Mouse (Mus musculus) kidney, postnatal 25 days (tissue): ENCODE measurements around the gene Map3k7.
A peak's percentile ranks its signal among the peaks of the same experiment; 100 is the strongest.

Experiments
- DNase-seq, 2 experiments: peaks; one replicate each; pipeline ENCODE4 v3.0.0; 2021; ENCODE audit warnings: mixed read lengths in 2 of 2

Map3k7 gene

GRCm38 (mm10) chr4:31963354-31964193 is at the start of gene Map3k7:
Gene Map3k7 (plus strand): TSS chr4:31964097.
- DNase-seq, result peak; percentile 96 to 97

GRCm38 (mm10) chr4:31915114-31915513 is 48.8 kb upstream of the Map3k7 start:
- no peak for DNase-seq

DNA sequence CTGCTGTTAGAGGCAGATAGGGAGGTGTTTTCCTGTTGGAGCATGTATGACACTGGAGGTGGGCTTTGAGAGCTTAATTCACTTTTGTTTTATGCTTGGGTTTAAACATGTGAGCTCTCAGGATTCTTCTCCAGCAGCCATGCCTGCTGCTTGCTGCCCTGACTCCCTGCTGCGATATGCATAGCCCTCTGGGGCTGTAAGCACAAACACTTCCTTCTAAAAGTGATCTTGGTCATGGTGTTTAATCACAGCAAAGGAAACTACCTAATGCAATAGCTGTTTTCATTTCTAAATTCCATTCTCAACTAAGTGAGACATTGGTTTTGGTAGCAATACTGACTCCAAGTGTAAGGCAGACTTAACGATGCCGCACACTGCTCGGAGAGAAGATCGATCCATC is 45.2 kb upstream of the Map3k7 start:
- DNase-seq, result no peak

DNA sequence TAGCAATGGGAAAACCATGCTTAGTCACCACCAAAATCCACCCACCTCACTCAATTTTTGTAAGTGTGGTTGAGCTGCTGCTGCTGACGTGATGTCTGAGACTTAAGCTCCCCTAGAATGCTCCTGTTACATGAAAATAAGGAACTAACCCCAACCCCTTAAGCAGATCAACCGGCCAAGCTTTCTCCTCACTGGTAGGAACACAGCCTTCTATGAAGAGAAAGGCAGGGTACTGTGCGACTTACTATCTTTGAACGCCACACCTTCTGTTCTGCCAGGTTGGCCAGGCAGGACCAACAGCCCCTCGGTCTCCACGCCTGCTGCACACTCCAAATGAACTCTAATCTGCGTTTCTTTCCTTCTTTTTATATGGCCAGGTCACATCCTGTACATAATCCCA is 41.7 kb upstream of the Map3k7 start:
- no peak for DNase-seq

- DNase-seq, result no peak
Observed at GRCm38 (mm10) chr4:31923437-31923836, 40.5 kb upstream of the Map3k7 start.

DNA sequence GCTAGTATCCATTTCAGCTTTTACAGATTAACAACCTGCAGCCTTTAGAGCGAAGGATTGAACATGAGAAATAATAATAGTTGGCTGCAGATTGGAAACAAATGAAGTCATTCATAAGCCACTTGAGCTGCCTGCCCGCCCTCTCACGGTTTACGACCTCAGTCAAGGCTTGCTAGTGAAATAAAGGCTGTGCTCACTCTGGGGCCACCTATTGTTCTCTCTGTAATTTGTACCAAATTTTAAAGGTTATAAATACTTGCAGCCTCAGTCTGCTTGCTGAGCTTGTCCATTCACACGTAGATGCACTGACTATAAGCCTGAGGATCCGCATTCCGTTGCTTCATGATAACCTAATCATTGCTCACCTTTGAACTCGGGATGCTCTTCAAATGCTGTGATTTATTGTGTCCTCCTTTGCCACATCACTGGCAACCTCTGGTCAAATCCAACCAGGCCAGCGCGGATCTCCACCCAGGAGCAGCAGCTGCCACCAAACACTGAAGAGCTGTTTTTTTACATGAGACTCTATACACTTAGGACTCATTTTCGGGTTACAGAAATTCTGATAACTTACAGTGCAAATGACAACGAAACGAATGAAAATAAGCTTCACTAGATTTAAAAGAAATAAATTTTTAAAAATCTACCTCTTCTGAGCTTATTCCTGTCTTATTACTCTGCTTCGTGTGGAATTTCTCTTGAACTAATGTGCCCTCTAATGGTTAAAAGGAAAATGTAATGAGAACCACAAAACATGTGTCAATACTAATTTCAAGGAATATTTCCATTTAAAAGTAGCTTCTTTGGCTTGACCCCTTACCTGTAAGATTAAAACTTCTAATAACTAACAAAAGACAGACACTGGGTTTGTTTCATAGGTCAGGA is 39.4 kb upstream of the Map3k7 start:
- no peak for DNase-seq

DNA sequence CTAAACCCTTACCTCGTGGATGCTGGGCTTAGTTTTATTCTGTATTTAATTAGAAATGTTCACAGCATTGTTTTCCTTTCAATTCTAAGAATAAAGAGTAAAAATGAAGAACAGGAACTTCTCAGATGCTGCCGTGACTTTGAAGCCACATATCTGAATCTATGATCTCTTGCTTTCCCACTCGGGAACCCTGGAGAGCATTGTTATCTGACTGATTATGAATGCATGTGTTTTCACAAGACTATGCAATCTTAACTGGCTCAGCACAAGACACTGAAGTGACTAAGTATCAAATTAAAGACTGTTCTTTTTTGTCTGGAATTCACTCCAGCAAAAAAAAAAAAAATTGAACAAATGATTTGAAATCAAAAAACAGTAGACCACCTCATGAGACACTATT is 30.7 kb upstream of the Map3k7 start:
- no peak for DNase-seq

- no peak for DNase-seq
Observed at GRCm38 (mm10) chr4:31935831-31936306, 28.0 kb upstream of the Map3k7 start.

- DNase-seq, result no peak
Observed at GRCm38 (mm10) chr4:31936358-31936757, 27.5 kb upstream of the Map3k7 start.

- DNase-seq, result no peak
Observed at GRCm38 (mm10) chr4:31936911-31937375, 27.0 kb upstream of the Map3k7 start.

- DNase-seq, result peak in 1 of 2 experiments; percentile 11
Observed at GRCm38 (mm10) chr4:31937376-31938281, 26.3 kb upstream of the Map3k7 start.

DNA sequence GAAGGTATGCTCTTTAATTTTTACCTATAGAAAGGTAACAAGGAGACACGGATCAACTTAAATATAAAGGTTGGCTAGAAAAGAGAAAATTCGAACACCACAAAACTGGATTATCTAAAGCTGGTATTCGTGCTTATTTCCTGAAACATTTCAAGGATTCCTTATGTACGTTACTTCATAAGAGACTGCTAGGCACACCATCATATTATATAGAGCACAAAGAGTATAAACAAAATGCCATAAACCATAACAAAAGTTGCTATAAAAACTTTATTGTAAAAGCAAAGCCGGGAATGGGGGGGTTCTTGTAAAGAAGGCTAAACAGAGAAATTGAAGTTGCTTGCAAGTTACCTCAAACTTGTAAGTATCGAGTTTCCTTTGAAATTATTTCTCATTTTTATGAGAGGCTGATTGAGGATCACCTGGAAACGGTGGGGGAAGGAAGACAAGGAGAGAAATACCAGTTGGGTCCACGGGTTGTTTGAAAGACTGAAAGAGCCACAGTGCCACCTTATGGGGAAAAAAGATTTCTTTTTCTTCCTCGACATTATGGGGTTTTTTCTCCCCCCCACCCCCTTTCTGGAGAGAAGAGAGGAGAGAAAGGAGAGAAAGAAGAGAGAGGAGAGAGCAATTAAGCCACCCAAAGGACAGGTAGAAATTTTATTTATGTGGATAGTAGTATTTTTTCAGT is 25.3 kb upstream of the Map3k7 start:
- DNase-seq, result peak in 1 of 2 experiments; percentile 35

GRCm38 (mm10) chr4:31941616-31942015 is 22.3 kb upstream of the Map3k7 start:
- DNase-seq, result peak in 1 of 2 experiments; percentile 6

GRCm38 (mm10) chr4:31943045-31943444 is 20.9 kb upstream of the Map3k7 start:
- no peak for DNase-seq

- peak in 1 of 2 experiments; percentile 3 for DNase-seq
Observed at GRCm38 (mm10) chr4:31964194-31964875, 438 bp downstream of the Map3k7 start.

DNA sequence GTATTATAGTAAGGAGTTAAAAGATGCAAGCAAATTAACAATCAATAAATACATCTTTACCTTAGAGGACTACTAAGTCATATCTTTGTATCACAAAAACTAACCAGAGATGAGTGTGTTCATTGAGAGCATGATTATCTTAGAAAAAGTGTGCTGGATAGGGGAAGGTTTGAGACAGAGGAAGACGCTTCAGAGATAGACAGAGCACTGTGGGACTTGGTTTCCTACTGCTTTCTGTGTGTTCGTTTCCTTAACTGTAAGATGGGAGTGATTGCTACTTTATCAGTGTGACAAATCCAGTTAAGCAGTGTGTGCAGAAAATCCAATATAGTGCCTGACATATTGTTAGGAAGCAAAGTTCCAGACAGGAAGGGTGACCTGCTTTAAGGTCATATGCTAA is 1.3 kb downstream of the Map3k7 start:
- no peak for DNase-seq

GRCm38 (mm10) chr4:31971437-31971836 is 7.5 kb downstream of the Map3k7 start:
- DNase-seq, result no peak

DNA sequence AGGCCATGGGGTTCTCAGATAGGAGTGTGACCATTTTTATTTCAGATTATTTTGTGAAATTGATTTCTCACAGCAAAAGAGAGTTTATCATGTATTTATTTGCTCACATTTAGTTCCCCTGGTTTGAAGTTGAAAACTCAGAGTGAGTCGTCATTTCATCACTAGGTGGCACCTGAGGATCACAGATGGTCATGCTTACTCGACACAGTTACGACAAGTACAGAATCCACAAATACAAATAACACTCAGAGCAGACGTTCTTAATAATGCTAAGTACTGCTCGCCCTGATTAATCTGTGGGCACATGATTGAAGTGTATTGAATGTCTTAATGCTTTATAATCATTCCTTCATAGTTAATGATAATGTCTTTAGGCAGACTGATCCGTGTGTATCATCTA is 8.3 kb downstream of the Map3k7 start:
- peak in 1 of 2 experiments; percentile 31 for DNase-seq

DNA sequence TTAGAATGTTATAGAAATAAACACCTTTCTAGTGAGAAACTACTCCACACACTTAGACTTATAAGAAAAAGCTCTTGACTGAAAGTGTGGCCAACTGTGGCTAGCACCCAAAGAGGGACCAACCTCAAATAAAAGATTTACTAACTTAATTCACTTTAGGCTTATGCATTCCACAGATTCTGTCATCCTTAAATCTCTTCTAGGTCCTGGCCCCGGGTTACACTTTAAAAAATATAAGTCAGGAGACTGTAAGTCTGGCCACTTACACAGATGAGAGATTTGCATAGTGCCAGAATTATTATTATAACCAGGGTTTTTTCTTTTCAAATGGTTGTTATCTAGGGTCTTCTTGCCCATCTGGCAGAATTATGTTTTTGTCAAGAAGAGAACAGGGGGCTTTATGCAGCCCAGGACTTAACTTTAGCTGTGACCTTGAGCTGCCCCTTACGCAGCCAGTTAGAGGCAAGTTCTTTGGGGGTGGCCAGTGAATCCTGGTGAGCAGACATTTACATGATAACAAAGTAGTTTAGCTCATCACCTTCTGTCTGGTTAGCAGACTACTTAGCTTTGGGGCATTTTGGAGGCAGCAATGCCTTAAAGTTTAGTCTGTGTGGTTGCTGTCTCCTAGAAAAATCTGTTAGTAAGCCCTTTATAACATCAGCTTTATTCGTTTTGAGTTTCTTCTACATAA is 11.5 kb downstream of the Map3k7 start:
- no peak for DNase-seq

GRCm38 (mm10) chr4:31981863-31982262 is 18.0 kb downstream of the Map3k7 start:
- DNase-seq, result no peak
